Mouse (Mus musculus) cerebellum, adult 9-10 months (tissue): ENCODE results near the gene Patl2.
"Not testable (repeated sequence)": the region's sequence is repeated elsewhere in the genome, so short reads cannot be mapped to it uniquely, and the experiment has no call there.

Experiments used
- DNase-seq: peaks from one replicate; pipeline ENCODE4 v3.0.0; 2022

The Patl2 gene

DNA sequence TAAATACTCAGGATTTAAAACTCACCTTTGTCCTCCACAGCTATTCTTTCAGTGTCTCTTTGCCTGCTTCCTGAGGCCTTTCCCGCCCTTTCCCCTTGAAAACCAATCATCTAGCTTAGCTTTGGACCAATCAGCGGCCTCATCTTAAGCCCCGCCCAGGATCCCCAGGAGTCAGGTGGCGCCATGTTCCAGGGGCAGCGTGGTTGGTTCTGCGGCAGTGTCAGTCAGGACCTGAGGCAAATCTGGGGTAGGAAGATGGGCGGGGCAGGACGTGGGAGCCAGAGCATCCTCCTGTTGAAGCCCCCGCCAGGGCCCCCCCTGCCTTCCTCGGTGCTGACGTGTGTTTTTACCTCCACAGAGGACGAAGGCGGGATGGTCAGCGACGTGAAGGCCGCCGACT, at the start of gene Patl2, which contains the start of gene Terb2:
Patl2 (minus strand) TSS at position 84 of the 400 bp plus-strand sequence.
Terb2 (plus strand) TSS at position 167 of the 400 bp plus-strand sequence.
- no peak for DNase-seq

DNA sequence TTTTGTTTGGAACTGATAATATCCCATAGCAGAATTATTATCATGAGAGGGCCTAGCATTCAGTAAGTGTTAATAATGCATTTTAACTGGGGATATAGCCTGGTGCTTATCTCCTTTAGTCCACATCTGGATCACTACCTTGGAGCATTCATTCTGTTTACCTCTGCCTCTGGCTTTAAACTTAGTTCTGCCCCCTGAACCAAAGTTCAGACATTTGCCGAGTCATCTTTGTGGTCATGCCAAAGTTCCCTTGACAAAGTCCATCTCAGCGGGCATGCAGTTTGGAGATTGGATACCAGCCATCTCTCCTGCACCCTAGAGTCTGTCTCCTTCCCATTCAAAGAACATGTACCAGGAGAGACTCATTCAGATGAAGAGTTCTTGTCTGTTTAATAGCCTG, 49.4 kb upstream of the Patl2 start:
- peak; percentile 35 for DNase-seq

DNA sequence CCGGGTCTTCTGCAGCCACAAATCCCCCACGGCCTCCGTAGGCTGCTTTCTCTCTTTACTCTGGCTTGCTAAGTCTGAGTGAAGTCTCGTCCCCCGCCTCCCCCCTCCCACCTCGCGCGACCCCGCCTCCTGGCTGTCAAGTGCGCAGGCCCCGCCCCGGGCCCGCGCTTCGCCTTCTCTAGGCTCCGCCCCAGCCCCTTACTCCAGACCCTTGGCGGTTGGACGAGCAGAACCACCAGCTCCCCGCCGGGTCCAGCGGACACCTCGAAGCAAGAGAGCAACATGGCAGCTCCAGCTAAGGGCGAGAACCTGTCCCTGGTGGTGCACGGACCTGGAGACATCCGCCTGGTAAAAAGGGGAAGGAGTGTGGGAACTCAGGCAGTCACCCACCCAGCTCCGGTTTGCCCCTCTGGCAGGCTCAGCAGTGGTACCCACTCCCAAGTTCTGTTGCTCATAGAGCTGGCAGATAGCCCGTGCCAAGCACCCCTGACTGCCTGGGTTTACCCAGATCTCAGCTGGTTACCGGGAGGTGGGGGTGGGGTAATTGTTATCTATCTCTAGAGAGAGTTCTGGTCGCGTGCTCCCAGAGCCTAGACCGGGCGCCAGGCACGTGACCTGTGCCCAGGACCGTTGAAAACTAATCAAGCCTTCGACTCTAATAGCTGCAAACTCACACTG, 48.8 kb upstream of the Patl2 start, which contains the start of gene Sord:
Sord (plus strand) TSS at position 139 of the 678 bp plus-strand sequence.
- DNase-seq: peak; percentile 73

DNA sequence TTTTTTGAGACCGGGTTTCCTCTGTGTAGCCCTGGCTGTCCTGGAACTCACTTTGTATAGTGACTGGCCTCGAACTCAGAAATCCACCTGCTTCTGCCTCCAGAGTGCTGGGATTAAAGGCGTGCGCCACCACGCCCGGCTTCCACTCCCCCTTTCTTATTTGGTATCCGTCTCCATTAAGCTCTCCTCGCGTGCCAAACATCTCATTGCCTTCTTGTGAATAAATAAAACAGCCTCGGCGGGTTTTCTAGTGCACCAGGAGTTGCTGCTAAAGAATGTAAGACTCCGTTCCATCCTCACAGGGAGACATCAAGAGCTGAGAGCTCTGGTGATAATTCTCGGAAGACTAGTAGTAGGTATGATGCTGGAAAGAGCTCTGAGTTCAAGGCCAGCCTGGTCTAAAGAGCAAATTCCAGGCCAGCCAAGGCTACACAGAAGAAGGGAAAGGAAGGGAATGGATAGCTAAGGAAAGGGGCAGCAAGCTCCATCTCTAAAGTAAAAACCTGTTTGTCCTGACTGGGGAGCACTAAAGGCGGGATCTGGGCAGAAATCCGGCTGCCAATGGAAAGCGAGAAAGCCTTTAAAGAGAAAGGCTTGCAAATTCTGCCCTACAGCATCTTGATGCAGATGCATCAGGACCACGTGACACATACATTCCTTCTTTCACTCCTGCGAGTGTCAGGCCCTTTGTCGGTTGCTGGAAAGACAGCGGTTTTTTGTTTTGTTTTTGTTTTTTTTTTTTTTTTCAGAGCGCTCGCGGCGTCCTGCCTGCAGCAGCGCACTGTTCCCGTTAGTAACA, 48.0 kb upstream of the Patl2 start:
- peak; percentile 68 for DNase-seq

DNA sequence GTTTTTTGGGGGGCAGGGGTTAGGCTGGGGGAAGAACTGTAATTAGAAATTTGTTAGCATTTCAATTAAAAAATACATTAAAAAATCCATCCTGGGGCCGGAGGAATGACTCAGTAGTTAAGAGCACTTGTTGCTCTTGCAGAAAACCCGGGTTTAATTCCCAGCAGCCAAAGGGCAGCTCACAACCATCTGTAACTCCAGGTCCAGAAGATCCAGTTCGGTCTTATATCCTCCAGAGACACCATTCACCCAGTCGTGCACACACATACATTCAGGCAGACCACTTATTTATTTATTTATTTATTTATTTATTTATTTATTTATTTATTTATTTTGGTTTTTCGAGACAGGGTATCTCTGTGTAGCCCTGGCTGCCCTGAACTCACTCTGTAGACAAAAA, 47.4 kb upstream of the Patl2 start:
- no peak for DNase-seq

DNA sequence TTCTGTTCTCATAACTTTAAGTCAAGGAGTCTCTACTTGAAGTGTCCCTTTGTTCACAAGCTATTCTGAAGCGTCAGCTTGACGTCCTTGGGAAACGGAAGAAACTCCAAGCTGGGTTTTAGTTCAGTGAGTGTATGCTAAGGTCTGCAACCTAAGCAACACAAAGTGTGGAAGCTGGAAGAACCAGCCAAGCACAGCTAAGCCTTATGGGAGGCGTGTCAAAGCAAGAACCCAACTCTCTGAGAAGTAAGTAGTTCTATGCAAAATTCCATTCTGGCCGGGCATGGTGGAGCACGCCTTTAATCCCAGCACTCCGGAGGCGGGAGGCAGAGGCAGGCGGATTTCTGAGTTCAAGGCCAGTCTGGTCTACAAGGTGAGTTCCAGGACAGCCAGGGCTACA, 45.6 kb upstream of the Patl2 start:
- no peak for DNase-seq

DNA sequence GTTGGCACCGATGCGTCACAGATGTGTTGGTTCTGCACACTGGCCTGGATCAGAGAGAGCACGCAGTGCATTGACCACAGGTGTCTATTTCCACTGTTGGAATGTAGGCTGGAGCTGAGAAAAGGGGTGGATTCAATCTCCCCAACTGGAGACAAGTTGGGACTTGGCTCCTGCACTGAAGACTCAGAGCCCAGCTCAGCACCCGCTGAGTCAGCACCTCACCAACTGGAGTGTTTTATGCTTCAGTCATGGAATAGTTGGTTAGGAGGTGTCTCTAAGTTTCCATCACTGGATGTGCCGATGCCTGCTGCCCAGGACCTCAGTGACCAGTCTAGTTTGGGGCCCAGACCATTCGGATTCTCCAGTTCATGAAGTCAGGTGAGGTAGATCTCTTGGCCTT, 44.4 kb upstream of the Patl2 start:
- DNase-seq: no peak

DNA sequence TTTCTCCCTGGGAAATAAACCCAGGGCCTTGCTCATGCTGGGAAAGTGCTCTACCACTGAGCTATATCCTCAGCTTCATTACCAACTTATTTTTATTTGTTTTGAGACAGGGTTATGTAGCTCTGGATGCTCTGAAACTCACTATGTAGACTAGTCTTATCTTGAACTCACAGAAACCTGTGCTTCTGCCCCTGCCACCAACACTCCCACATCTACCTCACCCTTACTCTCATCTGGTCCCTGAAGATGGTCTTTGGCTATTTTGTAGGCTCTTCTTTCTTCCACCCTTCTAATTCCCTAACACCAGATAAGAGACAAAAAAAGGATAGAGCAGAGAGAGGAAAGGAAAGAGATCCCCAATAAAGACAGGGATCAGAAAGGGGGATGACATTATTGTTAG, 37.7 kb upstream of the Patl2 start:
- no peak for DNase-seq

DNA sequence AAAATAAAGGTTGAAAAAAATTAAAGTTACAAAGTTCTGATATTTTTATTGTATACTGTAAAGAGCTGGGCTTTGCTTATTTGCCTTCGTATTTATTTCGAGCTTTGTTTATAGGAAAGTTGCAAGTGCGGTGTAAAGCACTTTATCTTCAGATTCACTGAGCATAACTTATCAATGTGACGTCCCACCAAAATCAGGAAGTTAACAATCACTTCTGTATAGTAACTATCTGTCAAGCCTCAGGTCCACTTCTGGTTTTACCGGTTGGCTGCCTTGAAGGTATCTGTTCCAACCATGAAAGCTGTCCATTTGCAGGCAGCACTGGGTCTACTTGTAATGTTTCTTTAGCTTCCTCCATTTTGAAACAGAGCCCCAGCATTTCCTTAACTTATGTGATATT, 36.3 kb upstream of the Patl2 start:
- no peak for DNase-seq

DNA sequence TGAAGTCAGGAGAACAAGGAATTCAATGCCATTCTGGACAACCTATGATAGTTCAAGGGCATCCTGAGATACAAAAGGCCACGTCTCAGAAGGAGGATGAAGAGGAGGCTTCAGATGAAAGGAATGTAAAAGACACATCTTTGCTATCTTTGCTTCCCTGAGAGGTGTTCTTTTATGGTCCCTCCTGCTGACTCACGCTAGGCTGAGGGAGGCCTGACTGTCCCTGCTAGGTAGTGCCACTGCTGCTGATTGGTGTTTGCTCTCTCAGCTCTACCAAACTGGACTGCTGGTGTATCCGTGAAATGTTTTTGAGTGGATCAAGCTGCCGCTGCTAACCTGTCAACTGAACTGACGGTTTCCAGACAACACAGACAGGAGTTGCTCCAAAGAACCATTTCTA, 35.8 kb upstream of the Patl2 start:
- no peak for DNase-seq

DNA sequence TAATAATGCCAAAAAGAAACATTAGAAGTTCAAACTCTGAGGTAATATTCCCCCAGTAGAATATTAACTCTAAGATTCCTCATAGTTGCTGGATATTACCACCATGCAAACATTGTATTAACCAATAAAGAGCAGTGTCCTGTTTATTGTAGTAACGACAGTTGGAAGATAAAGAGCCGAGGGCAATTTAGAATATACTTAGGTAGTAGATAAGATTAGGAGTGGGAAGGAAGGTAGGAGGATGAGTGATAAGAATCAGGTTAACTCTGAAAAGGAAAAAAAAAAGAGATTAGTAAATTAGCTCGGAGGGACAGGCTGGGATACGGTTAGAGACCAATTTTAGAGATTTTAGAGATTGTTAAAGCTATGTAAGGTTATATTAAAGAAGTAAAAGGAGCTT, 35.4 kb upstream of the Patl2 start:
- no peak for DNase-seq

DNA sequence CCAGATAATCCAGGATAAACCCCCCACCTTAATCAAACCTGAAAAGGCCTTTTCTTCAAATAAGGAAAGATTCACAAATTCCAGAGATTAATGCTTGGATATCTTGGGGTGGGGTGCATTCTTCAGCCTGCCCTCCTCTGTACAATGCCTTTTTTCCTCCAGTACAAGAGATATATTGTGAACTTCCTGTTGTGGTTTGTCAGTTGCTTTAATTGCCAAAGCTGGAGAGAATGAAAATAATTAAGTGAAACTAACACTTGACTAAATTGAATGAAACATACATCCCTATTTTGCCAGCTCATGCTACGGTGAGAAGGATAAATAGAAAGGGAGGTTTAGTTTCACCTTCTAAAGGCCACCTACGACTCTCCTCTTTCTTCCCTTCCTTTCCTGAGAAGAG, 32.2 kb upstream of the Patl2 start:
- DNase-seq: no peak

DNA sequence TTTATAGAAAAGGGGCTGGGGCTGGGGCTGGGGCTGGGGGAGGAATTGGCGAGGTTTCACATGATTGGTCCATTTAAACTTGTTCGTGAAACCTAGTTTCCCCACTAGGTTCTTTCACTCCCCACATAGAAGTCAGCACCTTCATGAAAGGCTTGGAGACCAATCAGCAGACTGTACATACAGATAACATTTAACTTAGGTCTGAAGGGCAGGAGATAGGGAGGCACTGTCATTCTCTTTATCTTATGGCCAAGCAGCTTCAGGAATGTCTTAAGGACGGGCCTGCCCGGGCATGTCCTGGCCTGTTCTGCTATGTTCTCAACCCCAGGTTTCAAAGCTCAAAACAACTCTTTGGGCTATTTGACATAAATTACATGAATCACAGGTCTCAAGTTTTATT, 31.1 kb upstream of the Patl2 start:
- DNase-seq: not testable (repeated sequence)

DNA sequence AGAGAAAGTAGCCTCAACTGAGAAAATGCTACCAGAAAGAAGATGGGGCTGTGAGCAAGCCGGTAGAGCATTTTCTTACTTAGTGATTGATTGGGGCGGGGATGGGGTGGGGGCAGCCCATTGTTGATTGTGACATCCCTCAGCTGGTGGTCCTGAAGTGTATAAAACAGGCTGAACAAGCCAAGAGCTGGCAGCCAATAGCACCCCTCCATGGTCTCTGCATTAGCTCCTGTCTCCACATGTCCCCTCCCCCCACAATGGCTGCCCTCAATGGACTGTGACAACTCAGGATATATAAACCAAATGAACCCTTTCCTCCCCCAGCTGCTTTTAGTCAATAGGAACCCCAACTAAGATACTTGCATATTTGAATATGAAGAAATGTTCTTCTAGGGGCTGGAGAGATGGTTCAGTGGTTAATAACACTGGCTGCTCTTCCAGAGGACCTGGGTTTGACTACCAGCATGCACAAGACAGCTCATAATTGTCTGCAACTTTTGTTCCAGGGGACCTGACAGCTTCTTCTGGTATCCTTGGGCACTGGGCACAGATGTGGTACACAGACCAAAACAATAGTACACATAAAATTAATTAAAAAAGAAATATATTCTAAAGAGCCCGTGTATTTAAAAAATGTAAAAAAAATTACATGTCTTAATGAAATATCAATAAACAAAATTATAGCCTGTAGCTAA, 24.7 kb upstream of the Patl2 start:
- DNase-seq: no peak

DNA sequence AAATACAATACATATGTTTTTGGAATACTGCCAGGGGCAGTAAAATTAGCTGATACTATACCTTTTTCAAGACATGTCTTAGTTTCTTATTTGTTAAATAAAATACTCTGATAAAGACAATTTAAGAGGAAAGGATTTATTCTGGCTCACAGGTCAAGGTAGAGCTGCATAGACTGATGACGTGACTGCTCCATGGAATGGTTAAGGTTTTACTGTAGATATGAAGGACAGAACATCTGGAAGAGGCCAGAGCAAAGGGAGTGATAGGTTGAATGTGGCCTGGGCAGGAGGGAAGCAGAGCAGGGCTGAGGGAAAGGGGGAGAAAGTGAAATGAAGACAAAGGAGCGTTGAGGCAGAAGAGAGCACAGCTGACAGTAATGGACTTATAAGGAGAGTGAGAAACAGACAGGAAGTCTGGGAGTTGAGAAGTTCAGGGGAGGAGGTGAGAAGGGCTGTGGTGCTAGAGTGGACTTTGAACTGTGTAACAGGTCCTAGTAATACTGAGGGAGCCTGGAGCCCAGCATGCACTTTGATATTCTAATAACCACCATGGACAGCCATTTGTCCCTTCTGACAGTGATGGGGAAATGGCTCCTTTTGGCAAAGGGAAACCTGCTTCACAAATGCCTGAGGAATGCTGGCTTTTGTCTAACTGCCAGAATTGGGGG, 20.6 kb upstream of the Patl2 start:
- no peak for DNase-seq

DNA sequence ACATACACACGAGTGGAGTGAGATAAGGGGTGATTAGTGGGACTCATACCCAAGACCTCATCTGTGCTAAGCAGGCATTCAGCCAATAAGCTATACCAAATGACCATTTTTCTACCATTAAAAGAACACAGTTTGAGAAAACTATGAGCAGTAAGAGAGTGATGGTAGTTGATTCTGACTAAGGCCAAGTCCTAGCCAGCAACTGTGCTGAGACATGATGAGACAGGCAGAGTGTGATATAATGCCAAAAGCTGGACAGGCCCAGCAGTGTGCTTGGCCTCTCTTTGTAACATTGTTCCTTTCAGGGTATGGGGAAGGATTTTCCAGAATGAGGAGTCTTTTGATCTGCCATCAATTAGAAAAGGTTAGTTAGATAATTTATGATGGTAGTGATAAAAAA, 15.5 kb upstream of the Patl2 start:
- no peak for DNase-seq

DNA sequence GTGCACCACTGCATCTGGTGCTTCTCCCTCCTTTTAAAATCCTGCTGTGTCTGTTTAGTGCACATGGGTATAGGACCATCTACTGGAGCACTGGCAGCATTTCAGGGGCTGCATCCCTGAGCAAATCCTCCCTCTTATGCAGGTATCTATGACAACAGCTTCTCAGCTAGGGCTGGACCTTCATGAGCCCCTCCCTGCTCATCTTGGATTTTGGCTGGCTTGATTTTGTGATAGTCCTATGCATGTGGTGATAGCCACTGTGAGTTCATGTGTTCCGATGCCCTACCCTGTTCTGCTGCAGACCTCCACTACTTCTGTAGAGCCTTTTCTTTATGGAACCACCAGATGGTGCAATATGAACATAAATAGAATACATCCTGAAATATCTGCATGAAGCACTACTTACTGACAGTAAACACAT, 8.5 kb upstream of the Patl2 start:
- peak; percentile 63 for DNase-seq

DNA sequence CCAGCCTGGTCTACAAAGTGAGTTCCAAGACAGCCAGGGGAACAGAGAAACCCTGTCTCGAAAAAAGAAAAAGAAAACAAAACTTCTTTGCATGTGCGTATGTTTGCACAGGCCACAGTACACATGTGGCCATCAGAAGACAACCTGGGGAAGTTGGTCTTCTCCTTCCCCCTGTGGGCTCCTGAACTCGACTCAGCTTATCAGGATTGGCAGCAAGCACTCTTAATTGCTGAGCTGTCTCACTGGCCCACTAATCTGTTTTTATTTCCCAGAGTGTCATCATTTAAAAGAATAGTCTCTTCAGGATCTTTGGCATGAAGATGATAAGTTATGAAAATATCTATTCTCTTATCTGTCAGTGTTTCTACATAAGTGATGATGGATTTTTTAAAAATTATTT, 5.9 kb upstream of the Patl2 start:
- no peak for DNase-seq

DNA sequence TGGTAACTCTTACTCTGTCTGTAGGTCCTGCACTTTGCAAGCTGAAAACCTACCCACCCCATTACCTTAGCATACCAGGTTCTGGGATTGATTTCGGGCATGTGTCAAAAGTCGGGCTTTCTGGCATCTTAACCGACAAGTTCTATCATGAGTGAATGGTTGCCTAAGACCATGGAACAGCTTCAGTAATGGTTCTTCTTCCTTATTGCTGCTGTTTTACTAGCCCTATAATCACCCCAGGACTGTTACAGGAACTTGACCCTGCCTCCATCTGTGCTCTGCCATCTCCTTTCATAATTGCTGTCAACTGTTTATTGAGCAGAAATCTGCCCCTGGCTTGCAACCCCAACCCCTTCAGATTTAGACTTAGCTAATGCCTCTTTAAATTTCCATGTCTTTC, 762 bp upstream of the Patl2 start:
- DNase-seq: no peak

DNA sequence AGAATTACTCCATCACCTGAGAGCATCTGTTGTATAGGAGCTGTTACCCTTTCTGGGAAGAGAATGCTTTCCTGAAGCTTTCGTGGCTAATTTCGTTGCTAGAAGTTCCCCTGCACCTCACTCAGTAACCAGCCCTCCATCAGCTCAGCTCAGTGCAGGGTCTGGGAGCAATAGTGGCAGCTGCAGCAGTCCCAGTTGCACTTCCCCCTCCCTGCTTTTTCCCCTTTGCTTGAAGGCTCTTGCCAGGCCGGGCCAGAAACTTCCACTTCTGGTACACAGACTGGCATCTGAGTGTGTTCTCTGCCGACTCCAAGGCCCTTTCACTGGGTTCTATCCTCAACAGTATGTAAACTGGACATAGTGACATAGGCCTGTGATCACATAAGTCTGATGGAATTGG, 903 bp downstream of the Patl2 start:
- DNase-seq: no peak

DNA sequence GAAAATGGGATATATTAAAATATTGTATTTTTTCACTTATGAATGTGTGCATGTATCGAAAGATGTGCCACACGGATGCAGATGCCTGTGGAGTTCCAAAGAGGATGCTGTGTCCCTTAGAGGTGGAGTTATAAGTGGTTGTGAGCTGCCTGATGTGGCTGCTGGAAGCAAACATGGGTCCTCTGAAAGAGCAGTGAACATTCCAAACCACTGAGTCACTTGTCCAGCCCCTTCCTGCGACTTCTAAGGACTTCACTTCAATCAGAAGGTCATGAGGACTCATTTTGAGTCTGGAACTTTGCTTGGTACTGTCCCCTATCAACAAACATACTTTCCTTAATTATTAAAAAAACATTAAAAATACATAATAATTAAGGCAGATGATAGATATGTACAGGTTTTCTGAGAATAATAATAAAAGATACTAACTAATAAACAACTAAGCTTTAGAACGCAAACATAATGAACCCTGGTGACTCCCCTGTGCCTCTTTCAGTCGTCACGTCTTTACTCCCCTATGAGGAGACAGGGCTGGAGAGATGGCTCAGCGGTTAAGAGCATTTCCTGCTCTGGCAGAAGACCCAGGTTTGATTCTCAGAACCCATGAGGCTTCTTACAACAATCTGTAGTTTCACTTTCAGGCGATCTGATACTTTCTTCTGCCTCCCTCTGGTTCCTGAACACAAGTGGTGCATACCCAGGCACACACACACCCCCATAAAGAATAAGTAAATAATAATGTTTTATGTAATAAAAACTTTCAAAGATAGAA, 5.8 kb downstream of the Patl2 start:
- no peak for DNase-seq

DNA sequence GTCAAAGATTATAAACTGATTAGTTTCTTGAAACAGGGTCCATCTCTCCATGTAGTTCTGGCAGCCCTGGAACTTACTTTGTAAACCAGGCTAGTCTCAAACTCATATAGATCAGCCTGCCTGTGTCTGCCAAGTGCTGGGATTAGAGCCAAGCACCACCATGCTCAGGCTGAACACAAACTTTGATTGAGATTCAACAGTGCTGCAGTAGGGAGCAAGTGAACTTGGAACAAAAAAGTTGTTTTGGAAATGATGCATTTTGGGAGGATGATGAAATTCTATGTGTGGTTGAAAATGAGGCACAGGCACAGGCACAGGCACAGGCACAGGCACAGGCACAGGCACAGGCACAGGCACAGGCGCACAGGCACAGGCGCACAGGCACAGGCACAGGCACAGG, 13.8 kb downstream of the Patl2 start:
- no peak for DNase-seq

DNA sequence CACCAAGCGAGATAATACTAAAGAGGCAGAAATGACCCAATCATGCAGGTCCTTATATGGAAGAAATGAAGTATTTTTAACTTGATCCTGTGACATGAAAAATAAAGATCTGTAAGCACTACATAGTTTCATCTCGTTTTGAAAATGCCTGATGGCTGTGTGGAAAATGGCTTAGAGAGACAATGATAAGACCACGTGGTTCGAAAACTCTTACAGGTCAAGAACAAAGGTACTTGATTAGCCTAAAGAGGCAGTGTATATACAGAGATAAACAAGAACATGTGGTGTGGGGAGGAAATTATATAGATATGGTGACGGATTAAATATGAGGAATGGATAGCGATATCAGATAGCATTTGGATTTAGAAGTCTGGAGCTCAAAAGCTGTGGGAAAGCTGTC, 14.7 kb downstream of the Patl2 start:
- DNase-seq: no peak
